Mouse (Mus musculus) brain, embryonic 14.5 days (tissue): ENCODE results near the gene Rorc. TPM values are rescaled to one million over a fixed set of nuclear protein-coding genes. Genes with fewer than 3 reads are reported as not detected.

ENCODE experiments used
- DNase-seq: peaks from one replicate; pipeline ENCODE4 v3.0.0-alpha.2; 2011; ENCODE audit warnings: low read depth
- CTCF ChIP-seq: fragments of 200-500 bp; IDR thresholded peaks from 2 replicates; pipeline ENCODE4 v1.5.1; 2012; ENCODE audit warnings: inconsistent platforms, mild to moderate bottlenecking, moderate library complexity, borderline replicate concordance; ENCODE audit not compliant: insufficient read depth, insufficient read length; ENCODE audit errors: extremely low read depth
- POLR2A ChIP-seq: fragments of 200-500 bp; IDR thresholded peaks from 2 replicates; pipeline ENCODE4 v1.6.1; 2012; ENCODE audit warnings: mild to moderate bottlenecking, inconsistent platforms, borderline replicate concordance; ENCODE audit not compliant: poor library complexity, insufficient read depth, insufficient read length, severe bottlenecking; ENCODE audit errors: extremely low read depth
- polyA plus RNA-seq: library from polyadenylated mRNA; depleted of rRNA; stranded (reverse); fragments of >200 nt; gene quantifications from 2 replicates; pipeline ENCODE4 v1.2.3, GENCODE M21; 2012; rRNA removed

Rorc gene
- polyA plus RNA-seq, 1 experiment = 0.97 TPM

- TF ChIP-seq CTCF (peak; percentile 18; the same call in 1 of the 2 replicates), POLR2A (no peak)
- DNase-seq = peak; percentile 82
Measured at GRCm38 (mm10) chr3:94398943-94399481, 26.4 kb downstream of the Rorc start.

GRCm38 (mm10) chr3:94399663-94400310 is 27.2 kb downstream of the Rorc start:
- TF ChIP-seq POLR2A (no peak), CTCF (no peak)
- DNase-seq = peak; percentile 55

- DNase-seq = no peak
- TF ChIP-seq POLR2A = no peak
- no peak for TF ChIP-seq CTCF
Measured at GRCm38 (mm10) chr3:94402451-94402850, 29.9 kb downstream of the Rorc start.

- TF ChIP-seq POLR2A (no peak), CTCF (no peak)
Measured at GRCm38 (mm10) chr3:94404366-94405054, 31.9 kb downstream of the Rorc start.

GRCm38 (mm10) chr3:94405561-94405960 is 33.0 kb downstream of the Rorc start:
- TF ChIP-seq POLR2A (no peak), CTCF (no peak)
- DNase-seq = no peak

More at GRCm38 (mm10) chr3:94404366-94405054, 31.9 kb downstream of the Rorc start:
- DNase-seq = peak; percentile 64

GRCm38 (mm10) chr3:94412530-94412929 is 39.9 kb downstream of the Rorc start:
- TF ChIP-seq CTCF (0 out of 2 replicates have a peak, but pooled peaks have one; percentile 1), POLR2A (no peak)
- DNase-seq = no peak

- TF ChIP-seq CTCF (peak; percentile 15; the same call in 1 of the 2 replicates), POLR2A (peak; percentile 91)
- peak; percentile 100 for DNase-seq
Measured at GRCm38 (mm10) chr3:94413031-94413679, 40.6 kb downstream of the Rorc start, which contains the start of gene Tdrkh. Gene Tdrkh, plus strand, starts transcription at chr3:94413273.

- TF ChIP-seq CTCF (no peak), POLR2A (no peak)
- no peak for DNase-seq
Measured at GRCm38 (mm10) chr3:94430980-94431379, 58.4 kb downstream of the Rorc start.

GRCm38 (mm10) chr3:94434305-94434704 is 61.7 kb downstream of the Rorc start:
- TF ChIP-seq CTCF = no peak
- no peak for TF ChIP-seq POLR2A
- no peak for DNase-seq

GRCm38 (mm10) chr3:94436420-94436819 is 63.8 kb downstream of the Rorc start:
- TF ChIP-seq CTCF = no peak
- TF ChIP-seq POLR2A = no peak
- DNase-seq = no peak

GRCm38 (mm10) chr3:94441182-94441581 is 68.6 kb downstream of the Rorc start:
- TF ChIP-seq CTCF (peak; percentile 29; the same call in 1 of the 2 replicates), POLR2A (no peak)
- DNase-seq = peak; percentile 33

- TF ChIP-seq CTCF = no peak
- TF ChIP-seq POLR2A = peak; percentile 85; the same call in 1 of the 2 replicates
- DNase-seq = peak; percentile 97
Measured at GRCm38 (mm10) chr3:94442951-94443596, 70.5 kb downstream of the Rorc start, which contains the start of gene Mrpl9. Gene Mrpl9, plus strand, starts transcription at chr3:94443318.

GRCm38 (mm10) chr3:94443597-94443964 is 71.0 kb downstream of the Rorc start, which contains the start of gene Oaz3:
Gene Oaz3, minus strand, starts transcription at chr3:94443915.
- DNase-seq = no peak
- TF ChIP-seq POLR2A = no peak
- no peak for TF ChIP-seq CTCF

Other genes with a start within 250 kb of the Rorc start
- gene Gm10696, start 194.6 kb upstream of the Rorc start, polyA plus RNA-seq = not detected in 2 replicates
- not detected in 2 replicates for gene Gm5286, start 176.1 kb upstream of the Rorc start, polyA plus RNA-seq
- gene Gm4778, start 108.8 kb upstream of the Rorc start, polyA plus RNA-seq = not detected in 2 replicates
- 19.2 and 22.3 TPM in 2 replicates for gene Them4, start 62.7 kb upstream of the Rorc start, polyA plus RNA-seq
- 0.26 and 1.4 TPM in 2 replicates for gene Them5, start 30.7 kb upstream of the Rorc start, polyA plus RNA-seq
- gene C2cd4d, start 10.4 kb upstream of the Rorc start, polyA plus RNA-seq = 1.0 and 1.3 TPM in 2 replicates
- gene Lingo4, start 25.7 kb downstream of the Rorc start, polyA plus RNA-seq = 0.55 and 0.70 TPM in 2 replicates
- gene Tdrkh, start 40.5 kb downstream of the Rorc start, polyA plus RNA-seq = 15.2 and 24.2 TPM in 2 replicates
- gene Mrpl9, start 70.5 kb downstream of the Rorc start, polyA plus RNA-seq = 48.8 and 51.9 TPM in 2 replicates
- gene Oaz3, start 71.1 kb downstream of the Rorc start, polyA plus RNA-seq = 0.16 and 0.57 TPM in 2 replicates
- gene Celf3, start 105.5 kb downstream of the Rorc start, polyA plus RNA-seq = 696 and 882 TPM in 2 replicates
- 5.7 and 5.8 TPM in 2 replicates for gene Riiad1, start 107.5 kb downstream of the Rorc start, polyA plus RNA-seq
- 34.0 and 45.1 TPM in 2 replicates for gene Snx27, start 209.9 kb downstream of the Rorc start, polyA plus RNA-seq